Mouse (Mus musculus): Measurements from ENCODE around the gene Cela1. TPM values are rescaled to one million over a fixed set of nuclear protein-coding genes. Genes with fewer than 3 reads are reported as not detected.

The Cela1 gene
- polyA plus RNA-seq, 1 experiment from 2014 or later, result 3.3 TPM

GRCm38 (mm10) chr15:100684450-100684849 lies 3.3 kb downstream of the Cela1 start:
- Histone ChIP-seq H3K4me1 (ENCODE audit: control insufficient read depth, insufficient read depth, low read length) (peaks cover 3% of the 10 kb centered on the region; the same call in 1 of the 2 replicates), H3K9me3 (replicated peaks; ENCODE audit: control insufficient read depth, low read length) (no peaks in the 10 kb centered on the region), H3K4me3 (ENCODE audit: low read length) (no peak overlapping the region), H3K9ac (ENCODE audit: low read length) (no peak overlapping the region), H3K27ac (ENCODE audit: low read length) (no peak overlapping the region), H3K4me2 (ENCODE audit: low read depth, low read length) (0 out of 2 replicates have a peak overlapping the region, but pooled peaks have one; percentile 0), H3K27me3 (ENCODE audit: control insufficient read depth, insufficient read depth, low read length) (no peaks in the 10 kb centered on the region), H3K36me3 (ENCODE audit: control insufficient read depth, insufficient read depth) (no peaks in the 10 kb centered on the region)
- 42% methylated on average over 10 of the region's 10 CpGs for WGBS
- peak; percentile 24; the same call in 1 of the 2 replicates for ATAC-seq (replicated peaks; ENCODE audit: extremely low read depth, insufficient read depth, low FRiP score)

DNA sequence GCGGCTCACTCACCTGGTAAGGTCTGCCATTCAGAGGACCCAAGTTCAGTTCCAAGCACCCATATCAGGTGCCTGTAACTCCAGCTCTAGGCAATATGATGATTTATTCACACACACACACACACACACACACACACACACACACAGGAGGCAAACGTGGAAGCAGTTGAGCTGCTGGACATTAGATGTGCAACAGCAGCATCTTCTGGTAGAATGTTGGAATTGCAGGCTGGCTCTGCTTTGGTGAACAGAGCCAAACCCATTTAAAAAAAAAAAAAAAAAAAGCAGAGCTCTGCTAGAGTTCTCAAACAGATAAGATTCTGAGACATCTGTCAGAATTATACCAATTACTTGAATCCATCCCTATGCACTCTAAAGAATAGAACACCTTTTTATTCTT lies 4.7 kb downstream of the Cela1 start:
- ATAC-seq (replicated peaks; ENCODE audit: extremely low read depth, insufficient read depth, low FRiP score), result no peak; the same call in 1 of the 2 replicates
- 47% methylated on average over 2 of the region's 2 CpGs for whole genome bisulfite sequencing
- H3K36me3 ChIP-seq (ENCODE audit: control insufficient read depth, insufficient read depth), result no peaks in the 10 kb centered on the region

DNA sequence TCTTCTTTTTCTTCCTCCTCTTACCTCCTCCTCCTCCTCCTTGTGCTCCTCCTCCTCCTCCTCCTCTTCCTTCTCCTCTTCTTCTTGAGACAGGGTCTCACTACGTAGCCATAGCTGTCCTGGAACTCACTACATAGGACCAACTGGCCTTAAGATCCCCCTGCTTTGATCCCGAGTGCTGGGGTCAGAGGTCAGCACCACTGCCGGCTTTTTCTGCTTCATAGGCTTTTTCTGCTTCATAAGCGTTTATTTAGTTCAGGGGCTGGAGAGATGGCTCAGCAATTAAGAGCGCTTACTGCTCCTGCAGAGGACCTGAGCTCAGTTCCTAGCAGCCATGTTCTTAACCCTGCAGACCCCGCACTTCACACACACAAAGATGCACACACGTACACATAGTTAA lies 6.0 kb downstream of the Cela1 start:
- Histone ChIP-seq H3K4me2 (ENCODE audit: low read depth, low read length) (no peak overlapping the region), H3K4me3 (ENCODE audit: low read length) (no peak overlapping the region), H3K9me3 (replicated peaks; ENCODE audit: control insufficient read depth, low read length) (no peaks in the 10 kb centered on the region), H3K4me1 (ENCODE audit: control insufficient read depth, insufficient read depth, low read length) (no peaks in the 10 kb centered on the region), H3K27ac (ENCODE audit: low read length) (no peak overlapping the region), H3K27me3 (ENCODE audit: control insufficient read depth, insufficient read depth, low read length) (no peaks in the 10 kb centered on the region), H3K9ac (ENCODE audit: low read length) (no peak overlapping the region), H3K36me3 (ENCODE audit: control insufficient read depth, insufficient read depth) (no peaks in the 10 kb centered on the region)
- 52% methylated on average over 7 of the region's 7 CpGs for WGBS
- no peak for ATAC-seq (replicated peaks; ENCODE audit: extremely low read depth, insufficient read depth, low FRiP score)

More for the DNA sequence above, 4.7 kb downstream of the Cela1 start:
- Histone ChIP-seq H3K9ac (ENCODE audit: low read length) (no peak overlapping the region), H3K27me3 (ENCODE audit: control insufficient read depth, insufficient read depth, low read length) (no peaks in the 10 kb centered on the region), H3K4me3 (ENCODE audit: low read length) (no peak overlapping the region), H3K27ac (ENCODE audit: low read length) (no peak overlapping the region), H3K4me1 (ENCODE audit: control insufficient read depth, insufficient read depth, low read length) (peaks cover 3% of the 10 kb centered on the region; the same call in 1 of the 2 replicates), H3K9me3 (replicated peaks; ENCODE audit: control insufficient read depth, low read length) (no peaks in the 10 kb centered on the region), H3K4me2 (ENCODE audit: low read depth, low read length) (no peak overlapping the region)

DNA sequence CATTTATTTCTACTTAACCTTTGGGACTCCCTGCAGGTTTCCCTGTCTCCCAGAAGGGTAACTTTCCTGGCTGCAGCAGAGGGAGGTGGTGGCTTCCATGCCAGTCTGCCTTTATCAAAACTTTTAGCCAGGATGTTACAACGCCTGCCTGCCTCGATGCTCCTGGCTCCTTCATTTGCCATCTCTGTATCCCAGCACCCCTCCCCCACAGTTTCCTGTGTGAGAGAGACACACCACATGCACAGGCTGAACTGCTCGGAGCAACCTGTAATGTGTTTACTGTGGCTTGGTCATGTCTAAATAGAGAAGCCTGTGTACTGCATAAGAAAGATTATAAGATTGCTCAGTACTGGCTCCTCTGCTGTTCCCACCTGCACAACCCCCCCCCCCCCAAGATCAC lies 7.3 kb downstream of the Cela1 start:
- Histone ChIP-seq H3K4me2 (ENCODE audit: low read depth, low read length) (no peak overlapping the region), H3K36me3 (ENCODE audit: control insufficient read depth, insufficient read depth) (no peaks in the 10 kb centered on the region), H3K4me1 (ENCODE audit: control insufficient read depth, insufficient read depth, low read length) (no peaks in the 10 kb centered on the region), H3K9me3 (replicated peaks; ENCODE audit: control insufficient read depth, low read length) (no peaks in the 10 kb centered on the region), H3K4me3 (ENCODE audit: low read length) (no peak overlapping the region), H3K27ac (ENCODE audit: low read length) (no peak overlapping the region), H3K9ac (ENCODE audit: low read length) (no peak overlapping the region), H3K27me3 (ENCODE audit: control insufficient read depth, insufficient read depth, low read length) (no peaks in the 10 kb centered on the region)
- no peak for ATAC-seq (replicated peaks; ENCODE audit: extremely low read depth, insufficient read depth, low FRiP score)
- 41% methylated on average over 3 of the region's 3 CpGs for WGBS

DNA sequence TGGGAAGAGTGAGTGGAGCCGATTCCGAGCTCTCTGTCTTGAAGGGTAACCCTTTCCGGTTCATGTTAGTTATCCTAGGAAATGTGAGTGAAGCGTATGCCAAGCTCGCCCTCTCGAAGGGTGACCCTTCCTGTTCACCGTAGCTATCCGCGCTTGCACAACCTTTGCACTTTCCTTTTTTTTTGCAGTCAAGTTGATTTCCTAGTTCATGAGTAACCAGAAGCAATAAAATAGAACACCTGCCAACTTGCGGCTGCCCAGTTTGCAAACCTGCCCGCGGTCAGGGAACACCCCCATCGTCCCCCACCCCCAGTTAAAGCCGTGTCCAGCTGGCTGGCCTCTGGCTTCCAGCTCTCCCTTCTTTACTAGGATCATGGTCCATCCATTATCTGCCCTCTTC lies 8.7 kb downstream of the Cela1 start:
- Histone ChIP-seq H3K4me3 (ENCODE audit: low read length) (no peak overlapping the region), H3K9ac (ENCODE audit: low read length) (no peak overlapping the region), H3K4me2 (ENCODE audit: low read depth, low read length) (no peak overlapping the region), H3K4me1 (ENCODE audit: control insufficient read depth, insufficient read depth, low read length) (peaks cover 4% of the 10 kb centered on the region), H3K9me3 (replicated peaks; ENCODE audit: control insufficient read depth, low read length) (no peaks in the 10 kb centered on the region), H3K27ac (ENCODE audit: low read length) (no peak overlapping the region), H3K36me3 (ENCODE audit: control insufficient read depth, insufficient read depth) (no peaks in the 10 kb centered on the region), H3K27me3 (ENCODE audit: control insufficient read depth, insufficient read depth, low read length) (no peaks in the 10 kb centered on the region)
- no peak for ATAC-seq (replicated peaks; ENCODE audit: extremely low read depth, insufficient read depth, low FRiP score)
- WGBS, result 83% methylated on average over 14 of the region's 14 CpGs

- Histone ChIP-seq H3K9ac (ENCODE audit: low read length) (no peak overlapping the region), H3K9me3 (replicated peaks; ENCODE audit: control insufficient read depth, low read length) (no peaks in the 10 kb centered on the region), H3K27me3 (ENCODE audit: control insufficient read depth, insufficient read depth, low read length) (no peaks in the 10 kb centered on the region), H3K4me3 (ENCODE audit: low read length) (no peak overlapping the region), H3K4me1 (ENCODE audit: control insufficient read depth, insufficient read depth, low read length) (peaks cover 7% of the 10 kb centered on the region), H3K36me3 (ENCODE audit: control insufficient read depth, insufficient read depth) (no peaks in the 10 kb centered on the region), H3K4me2 (ENCODE audit: low read depth, low read length) (no peak overlapping the region), H3K27ac (ENCODE audit: low read length) (no peak overlapping the region)
- no peak for ATAC-seq (replicated peaks; ENCODE audit: extremely low read depth, insufficient read depth, low FRiP score)
- 79% methylated on average over 12 of the region's 12 CpGs for WGBS
These were observed 9.1 kb downstream of the Cela1 start for GRCm38 (mm10) chr15:100678581-100678980.

DNA sequence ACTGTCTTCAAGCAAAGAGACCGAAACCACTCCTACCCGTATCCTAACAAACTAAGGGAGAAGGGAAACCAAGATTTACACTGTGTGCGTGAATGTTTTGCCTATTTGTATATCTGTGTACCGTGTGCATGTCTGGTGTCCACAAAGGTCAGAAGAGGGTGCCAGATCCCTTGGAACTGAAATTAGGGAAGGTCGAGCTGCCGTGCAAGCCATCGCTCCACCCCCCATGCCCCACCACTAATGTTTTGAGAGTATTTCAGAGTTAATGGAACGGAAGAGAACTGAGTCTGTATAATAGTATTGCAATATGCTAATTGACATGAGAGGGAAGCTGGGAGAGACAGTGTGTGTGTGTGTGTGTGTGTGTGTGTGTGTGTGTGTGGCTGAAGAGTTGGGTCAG lies 10.0 kb downstream of the Cela1 start:
- no peak for ATAC-seq (replicated peaks; ENCODE audit: extremely low read depth, insufficient read depth, low FRiP score)
- Histone ChIP-seq H3K9ac (ENCODE audit: low read length) (no peak overlapping the region), H3K27me3 (ENCODE audit: control insufficient read depth, insufficient read depth, low read length) (no peaks in the 10 kb centered on the region), H3K4me3 (ENCODE audit: low read length) (no peak overlapping the region), H3K4me1 (ENCODE audit: control insufficient read depth, insufficient read depth, low read length) (peaks cover 10% of the 10 kb centered on the region), H3K9me3 (replicated peaks; ENCODE audit: control insufficient read depth, low read length) (no peaks in the 10 kb centered on the region), H3K4me2 (ENCODE audit: low read depth, low read length) (no peak overlapping the region), H3K27ac (ENCODE audit: low read length) (no peak overlapping the region), H3K36me3 (ENCODE audit: control insufficient read depth, insufficient read depth) (no peaks in the 10 kb centered on the region)
- 89% methylated on average over 8 of the region's 8 CpGs for WGBS

DNA sequence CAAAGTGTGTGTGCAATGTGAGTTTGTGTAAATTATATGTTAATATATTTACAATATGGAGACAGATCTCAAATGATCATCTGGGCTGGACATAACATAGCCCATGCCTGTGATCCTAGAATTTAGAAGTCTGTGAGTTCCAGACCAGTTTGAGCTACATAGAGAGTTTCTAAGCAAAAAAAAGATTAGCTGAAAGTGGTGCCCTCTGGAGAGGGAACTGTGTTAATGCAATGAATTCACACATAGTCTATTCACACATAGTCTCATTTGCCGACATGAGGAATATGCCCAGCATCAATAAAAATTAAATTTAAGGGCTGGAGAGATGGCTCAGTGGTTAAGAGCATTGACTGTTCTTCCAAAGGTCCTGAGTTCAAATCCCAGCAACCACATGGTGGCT lies 11.2 kb downstream of the Cela1 start:
- H3K4me3 ChIP-seq (ENCODE audit: low read length), result no peak overlapping the region
- no peaks in the 10 kb centered on the region for H3K27me3 ChIP-seq (ENCODE audit: control insufficient read depth, insufficient read depth, low read length)
- 83% methylated on average over 1 of the region's 1 CpGs for WGBS
- H3K36me3 ChIP-seq (ENCODE audit: control insufficient read depth, insufficient read depth), result no peaks in the 10 kb centered on the region
- no peak overlapping the region for H3K27ac ChIP-seq (ENCODE audit: low read length)
- ATAC-seq (replicated peaks; ENCODE audit: extremely low read depth, insufficient read depth, low FRiP score), result no peak
- no peak overlapping the region for H3K9ac ChIP-seq (ENCODE audit: low read length)
- no peaks in the 10 kb centered on the region for H3K9me3 ChIP-seq (replicated peaks; ENCODE audit: control insufficient read depth, low read length)
- no peak overlapping the region for H3K4me2 ChIP-seq (ENCODE audit: low read depth, low read length)
- H3K4me1 ChIP-seq (ENCODE audit: control insufficient read depth, insufficient read depth, low read length), result peaks cover 10% of the 10 kb centered on the region

- no peak for ATAC-seq (replicated peaks; ENCODE audit: extremely low read depth, insufficient read depth, low FRiP score)
- Histone ChIP-seq H3K4me2 (ENCODE audit: low read depth, low read length) (no peak overlapping the region), H3K4me3 (ENCODE audit: low read length) (no peak overlapping the region), H3K27me3 (ENCODE audit: control insufficient read depth, insufficient read depth, low read length) (no peaks in the 10 kb centered on the region), H3K27ac (ENCODE audit: low read length) (no peak overlapping the region), H3K36me3 (ENCODE audit: control insufficient read depth, insufficient read depth) (no peaks in the 10 kb centered on the region), H3K9ac (ENCODE audit: low read length) (no peak overlapping the region), H3K4me1 (ENCODE audit: control insufficient read depth, insufficient read depth, low read length) (peaks cover 10% of the 10 kb centered on the region), H3K9me3 (replicated peaks; ENCODE audit: control insufficient read depth, low read length) (no peaks in the 10 kb centered on the region)
- 40% methylated on average over 3 of the region's 3 CpGs for WGBS
These were observed 12.2 kb downstream of the Cela1 start for GRCm38 (mm10) chr15:100675486-100675885.

GRCm38 (mm10) chr15:100674566-100674965 lies 13.2 kb downstream of the Cela1 start:
- Histone ChIP-seq H3K36me3 (ENCODE audit: control insufficient read depth, insufficient read depth) (no peaks in the 10 kb centered on the region), H3K9ac (ENCODE audit: low read length) (no peak overlapping the region), H3K9me3 (replicated peaks; ENCODE audit: control insufficient read depth, low read length) (no peaks in the 10 kb centered on the region), H3K4me2 (ENCODE audit: low read depth, low read length) (no peak overlapping the region), H3K27me3 (ENCODE audit: control insufficient read depth, insufficient read depth, low read length) (no peaks in the 10 kb centered on the region), H3K27ac (ENCODE audit: low read length) (no peak overlapping the region), H3K4me3 (ENCODE audit: low read length) (no peak overlapping the region), H3K4me1 (ENCODE audit: control insufficient read depth, insufficient read depth, low read length) (peaks cover 10% of the 10 kb centered on the region)
- no peak for ATAC-seq (replicated peaks; ENCODE audit: extremely low read depth, insufficient read depth, low FRiP score)
- WGBS, result 82% methylated on average over 10 of the region's 10 CpGs
